Mouse (Mus musculus) CH12.LX (cell line): Measurements from ENCODE around the gene Rhcg. TPM values are rescaled to one million over a fixed set of nuclear protein-coding genes. Genes with fewer than 3 reads are reported as not detected.

Experiments
- DNase-seq: peaks from one replicate; pipeline ENCODE4 v3.0.0-alpha.2; 2013; ENCODE audit errors: extremely low read depth
- H3K27ac ChIP-seq: 2 replicates; pipeline ENCODE4 v1.5.1; 2012; ENCODE audit warnings: low read depth, mild to moderate bottlenecking, control low read depth, moderate library complexity; ENCODE audit not compliant: insufficient read depth
- H3K27me3 ChIP-seq: replicated peaks from 2 replicates; pipeline ENCODE3; 2012; ENCODE audit warnings: inconsistent platforms
- H3K36me3 ChIP-seq, 2 experiments: replicated peaks in 1 of 2; 2 replicates each; pipeline versions ENCODE3 to v1.6.1; 2012; ENCODE audit warnings: inconsistent platforms in 1 of 2, low read length in 1 of 2, mild to moderate bottlenecking in 1 of 2, mixed read lengths in 1 of 2, moderate library complexity in 1 of 2; ENCODE audit not compliant: control insufficient read depth in 1 of 2, insufficient read depth in 1 of 2
- H3K4me1 ChIP-seq, 2 experiments: 2 replicates each; pipeline ENCODE4 v1.6.1; 2012; ENCODE audit warnings: inconsistent platforms in 1 of 2, moderate library complexity in 1 of 2; ENCODE audit not compliant: insufficient read depth in 2 of 2, control insufficient read depth in 1 of 2
- H3K4me2 ChIP-seq: 2 replicates; pipeline ENCODE4 v1.6.1; 2012; ENCODE audit warnings: low read depth, mild to moderate bottlenecking, control low read depth; ENCODE audit not compliant: poor library complexity, insufficient read depth, severe bottlenecking
- H3K4me3 ChIP-seq, 3 experiments: fragments of 150-350 bp in 1 of 3; sonication (generic) in 1 of 3; replicated peaks in 1 of 3; 2 replicates each; pipeline versions ENCODE3 to v1.5.1; 2011 to 2012; ENCODE audit warnings: low read depth in 2 of 3, low read length in 2 of 3, mild to moderate bottlenecking in 2 of 3, moderate library complexity in 2 of 3, control low read depth in 1 of 3, improper control_type of control experiment in 1 of 3, inconsistent platforms in 1 of 3, mixed read lengths in 1 of 3; ENCODE audit not compliant: poor library complexity in 1 of 3
- H3K79me2 ChIP-seq: replicated peaks from 2 replicates; pipeline ENCODE4 v1.6.1; 2012; ENCODE audit warnings: mild to moderate bottlenecking, moderate library complexity; ENCODE audit not compliant: control insufficient read depth, poor library complexity, insufficient read depth, severe bottlenecking; ENCODE audit errors: extremely low read depth
- H3K9ac ChIP-seq: 2 replicates; pipeline ENCODE4 v1.6.1; 2012; ENCODE audit warnings: low read depth, mild to moderate bottlenecking, control low read depth, moderate library complexity; ENCODE audit not compliant: insufficient read depth
- H3K9me3 ChIP-seq: replicated peaks from 2 replicates; pipeline ENCODE3; 2012; ENCODE audit warnings: low read length, inconsistent platforms, mixed read lengths
- BHLHE40 ChIP-seq: IDR thresholded peaks from 2 replicates; pipeline ENCODE4 v1.6.1; 2011; ENCODE audit warnings: mild to moderate bottlenecking, low read depth, low read length, improper control_type of control experiment
- CTCF ChIP-seq, 2 experiments: IDR thresholded peaks in 1 of 2; conservative IDR thresholded peaks in 1 of 2; 2 replicates each; pipeline ENCODE4 v1.5.1; 2011 to 2012; ENCODE audit warnings: low read depth in 2 of 2, low read length in 2 of 2, improper control_type of control experiment in 1 of 2, inconsistent platforms in 1 of 2, mild to moderate bottlenecking in 1 of 2, moderate library complexity in 1 of 2
- E2F4 ChIP-seq: IDR thresholded peaks from 2 replicates; pipeline ENCODE4 v1.6.1; 2011; ENCODE audit warnings: low read depth, low read length, improper control_type of control experiment; ENCODE audit not compliant: insufficient replicate concordance
- ETS1 ChIP-seq: conservative IDR thresholded peaks from 2 replicates; pipeline ENCODE4 v1.6.1; 2012; ENCODE audit warnings: low read depth, mild to moderate bottlenecking, inconsistent platforms, low read length, improper control_type of control experiment, moderate library complexity
- GABPA ChIP-seq: IDR thresholded peaks from 2 replicates; pipeline ENCODE4 v1.6.1; 2012; ENCODE audit warnings: low read depth, low read length, improper control_type of control experiment, inconsistent platforms; ENCODE audit not compliant: insufficient replicate concordance
- JUND ChIP-seq: conservative IDR thresholded peaks from 2 replicates; pipeline ENCODE4 v1.6.1; 2011; ENCODE audit warnings: low read depth, low read length, improper control_type of control experiment
- KAT2A ChIP-seq: IDR thresholded peaks from 2 replicates; pipeline ENCODE4 v1.6.1; 2012; ENCODE audit warnings: low read length, improper control_type of control experiment, inconsistent platforms; ENCODE audit not compliant: insufficient replicate concordance
- MAX ChIP-seq: IDR thresholded peaks from 2 replicates; pipeline ENCODE4 v1.6.1; 2011; ENCODE audit warnings: low read length, improper control_type of control experiment
- MEF2A ChIP-seq: IDR thresholded peaks from 2 replicates; pipeline ENCODE4 v1.6.1; 2014; ENCODE audit warnings: low read depth, mild to moderate bottlenecking, inconsistent platforms, low read length, improper control_type of control experiment, borderline replicate concordance
- MXI1 ChIP-seq: IDR thresholded peaks from 2 replicates; pipeline ENCODE4 v1.6.1; 2011; ENCODE audit warnings: mild to moderate bottlenecking, low read depth, low read length, improper control_type of control experiment
- PAX5 ChIP-seq: IDR thresholded peaks from 2 replicates; pipeline ENCODE4 v1.6.1; 2012; ENCODE audit warnings: low read length, inconsistent platforms, mixed read lengths
- POLR2A ChIP-seq: IDR thresholded peaks from 2 replicates; pipeline ENCODE4 v1.6.1; 2011; ENCODE audit warnings: low read depth, mild to moderate bottlenecking, improper control_type of control experiment, low read length
- RAD21 ChIP-seq: IDR thresholded peaks from 2 replicates; pipeline ENCODE4 v1.6.1; 2011; ENCODE audit warnings: low read depth, mild to moderate bottlenecking, low read length, improper control_type of control experiment, moderate library complexity
- SMC3 ChIP-seq: IDR thresholded peaks from 2 replicates; pipeline ENCODE4 v1.6.1; 2011; ENCODE audit warnings: low read depth, low read length, improper control_type of control experiment
- TBP ChIP-seq: conservative IDR thresholded peaks from 2 replicates; pipeline ENCODE4 v1.6.1; 2011; ENCODE audit warnings: low read depth, low read length, improper control_type of control experiment
- UBTF ChIP-seq: IDR thresholded peaks from 2 replicates; pipeline ENCODE4 v1.6.1; 2012; ENCODE audit warnings: low read depth, mild to moderate bottlenecking, inconsistent platforms, low read length, improper control_type of control experiment, moderate library complexity
- USF1 ChIP-seq: IDR thresholded peaks from 2 replicates; pipeline ENCODE4 v1.6.1; 2014; ENCODE audit warnings: low read depth, mild to moderate bottlenecking, inconsistent platforms, low read length, improper control_type of control experiment
- ZC3H11A ChIP-seq: IDR thresholded peaks from 2 replicates; pipeline ENCODE4 v1.6.1; 2012; ENCODE audit warnings: low read depth, mild to moderate bottlenecking, inconsistent platforms, low read length, improper control_type of control experiment
- ZMIZ1 ChIP-seq: IDR thresholded peaks from 2 replicates; pipeline ENCODE4 v1.6.1; 2012; ENCODE audit warnings: low read depth, mild to moderate bottlenecking, inconsistent platforms, low read length, improper control_type of control experiment
- dilution Hi-C: fragments of 300-500 bp; cut with MboI; formaldehyde crosslinking; loops from 2 replicates; pipeline ENCODE4 v1.14.3; 2020; ENCODE audit warnings: low sequenced_read_pairs; ENCODE audit not compliant: extremely low pct_unique_long_range_greater_than_20kb, extremely low pct_ligation_motif_present
- in situ Hi-C: fragments of 300-500 bp; cut with MboI; formaldehyde crosslinking; loops from 3 replicates; pipeline ENCODE4 v1.14.3; 2019; ENCODE audit warnings: low sequenced_read_pairs, low pct_ligation_motif_present, low pct_unique_long_range_greater_than_20kb, mixed read lengths
- polyA plus RNA-seq: library from polyadenylated mRNA; unstranded; fragments of >175 nt; gene quantifications from 2 replicates; pipeline ENCODE4 v1.2.1, GENCODE M21; 2012; ENCODE audit warnings: low read depth; ENCODE audit not compliant: insufficient read length
- total RNA-seq, 2 experiments: library from RNA; depleted of rRNA; stranded (reverse); fragments of 300-350 nt in 1 of 2; fragments of >200 nt in 1 of 2; gene quantifications; 2 replicates each; pipeline ENCODE4 v1.2.3; 2012 to 2014

The Rhcg gene
- total and polyA plus RNA-seq, 3 experiments: not detected

- no peak overlapping the region for H3K27ac ChIP-seq
- dilution Hi-C loops: no loop called here
- no peak for DNase-seq
- H3K27me3 ChIP-seq: peaks cover 75% of the 10 kb centered on the region
- no peaks in the 10 kb centered on the region for H3K9me3 ChIP-seq
- no peak overlapping the region for H3K4me3 ChIP-seq
- peaks cover 0 to 2% of the 10 kb centered on the region in 2 experiments; a peak in 1 of 4 replicates for H3K4me1 ChIP-seq
- in situ Hi-C loops: no loop called here
- TF ChIP-seq RAD21 (no peak), CTCF (conservative IDR thresholded peaks at IDR 0.05 in 1 of 2, IDR thresholded peaks at IDR 0.05 in 1 of 2; ENCODE audit: low read depth in 2 of 2, low read length in 2 of 2) (no peak), USF1 (no peak), MEF2A (no peak), JUND (no peak)
- no peak overlapping the region for H3K9ac ChIP-seq
- no peaks in the 10 kb centered on the region for H3K79me2 ChIP-seq
- H3K36me3 ChIP-seq: no peaks in the 10 kb centered on the region
- no peak overlapping the region for H3K4me2 ChIP-seq
Measured at GRCm38 (mm10) chr7:79615941-79616340, 1.5 kb downstream of the Rhcg start.

DNA sequence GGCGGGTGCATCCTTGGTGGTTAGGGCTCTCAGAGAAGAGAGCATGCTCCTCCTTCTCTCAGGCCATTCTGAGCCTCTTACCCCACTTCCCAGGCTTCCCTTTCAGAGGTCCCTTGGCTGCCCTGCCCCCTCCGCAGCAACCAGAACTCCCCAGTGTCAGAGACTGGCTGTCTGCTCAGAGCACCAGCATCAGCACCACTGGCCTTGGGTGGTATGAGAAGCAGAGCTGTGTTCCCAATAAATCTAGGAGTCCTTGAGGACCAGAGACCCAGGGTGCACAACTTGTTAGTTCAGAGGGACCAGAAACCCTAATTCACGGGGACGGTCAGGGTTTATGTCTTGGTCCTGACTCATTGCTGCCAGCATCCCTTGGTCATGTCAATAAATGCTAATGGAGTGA lies 2.4 kb downstream of the Rhcg start:
- DNase-seq: no peak
- Histone ChIP-seq H3K79me2 (no peaks in the 10 kb centered on the region), H3K36me3 (no peaks in the 10 kb centered on the region), H3K9me3 (no peaks in the 10 kb centered on the region), H3K27me3 (peaks cover 84% of the 10 kb centered on the region), H3K4me3 (no peak overlapping the region), H3K4me2 (no peak overlapping the region), H3K27ac (no peak overlapping the region), H3K9ac (no peak overlapping the region), H3K4me1 (peaks cover 0 to 2% of the 10 kb centered on the region in 2 experiments; a peak in 1 of 4 replicates)
- in situ Hi-C loops (no loop called here), dilution Hi-C loops (no loop called here)
- TF ChIP-seq SMC3: no peak
- TF ChIP-seq ZMIZ1: no peak
- TF ChIP-seq JUND: no peak
- no peak for TF ChIP-seq GABPA
- TF ChIP-seq ETS1: no peak
- no peak for TF ChIP-seq POLR2A
- TF ChIP-seq MAX: no peak
- no peak for TF ChIP-seq ZC3H11A
- TF ChIP-seq PAX5: no peak
- TF ChIP-seq TBP: no peak
- TF ChIP-seq KAT2A: no peak
- TF ChIP-seq MEF2A: no peak
- no peak for TF ChIP-seq MXI1
- no peak for TF ChIP-seq E2F4
- TF ChIP-seq BHLHE40: no peak
- no peak for TF ChIP-seq UBTF
